Mouse (Mus musculus): ENCODE data around the gene Cd70.
"Not testable (repeated sequence)": the region's sequence is repeated elsewhere in the genome, so short reads cannot be mapped to it uniquely, and the experiment has no call there.

Cd70 gene

DNA sequence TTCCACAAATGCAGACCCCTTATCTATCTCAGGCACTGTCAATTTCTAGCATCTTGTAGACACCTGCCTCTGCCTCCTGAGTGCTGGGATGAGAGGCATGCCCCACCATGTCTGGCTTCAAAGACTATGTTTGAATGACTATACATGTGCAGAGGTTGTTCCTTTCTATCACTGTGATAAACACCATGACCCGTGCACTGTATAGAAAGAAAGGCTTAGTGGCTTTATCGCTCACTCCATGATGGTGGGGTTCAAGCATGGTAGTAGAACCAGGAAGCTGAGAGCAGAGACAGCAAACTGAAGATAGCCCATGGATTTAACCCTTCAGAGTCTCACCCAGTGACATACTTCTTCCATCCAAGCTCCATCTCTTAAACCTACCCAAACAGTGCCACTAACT is 14.9 kb downstream of the Cd70 start:
- DNase-seq (ENCODE audit: low spot score) = no peak

DNA sequence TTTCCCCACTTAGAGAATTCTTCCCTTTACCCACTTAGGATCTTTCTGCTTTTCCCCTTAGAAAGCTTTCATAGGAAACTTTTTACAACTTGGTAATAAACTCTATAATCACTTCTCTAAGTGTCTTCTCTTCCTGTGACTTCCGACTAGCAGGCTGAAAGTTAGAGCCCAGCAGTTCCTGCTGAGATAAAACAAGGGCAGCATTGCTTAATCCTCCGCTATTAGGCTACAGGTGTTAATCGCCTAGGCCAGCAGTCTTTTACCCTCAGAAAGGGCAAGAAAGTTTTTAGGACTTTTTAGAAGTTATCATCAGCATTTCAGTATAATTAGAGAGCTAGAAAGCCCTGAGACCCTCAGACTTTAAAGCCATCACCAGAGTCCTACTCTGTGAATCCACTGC is 15.6 kb downstream of the Cd70 start:
- not testable (repeated sequence) for DNase-seq (ENCODE audit: low spot score)

- no peak for DNase-seq (ENCODE audit: low spot score)
Observed at GRCm38 (mm10) chr17:57131793-57132192, 17.8 kb downstream of the Cd70 start.

DNA sequence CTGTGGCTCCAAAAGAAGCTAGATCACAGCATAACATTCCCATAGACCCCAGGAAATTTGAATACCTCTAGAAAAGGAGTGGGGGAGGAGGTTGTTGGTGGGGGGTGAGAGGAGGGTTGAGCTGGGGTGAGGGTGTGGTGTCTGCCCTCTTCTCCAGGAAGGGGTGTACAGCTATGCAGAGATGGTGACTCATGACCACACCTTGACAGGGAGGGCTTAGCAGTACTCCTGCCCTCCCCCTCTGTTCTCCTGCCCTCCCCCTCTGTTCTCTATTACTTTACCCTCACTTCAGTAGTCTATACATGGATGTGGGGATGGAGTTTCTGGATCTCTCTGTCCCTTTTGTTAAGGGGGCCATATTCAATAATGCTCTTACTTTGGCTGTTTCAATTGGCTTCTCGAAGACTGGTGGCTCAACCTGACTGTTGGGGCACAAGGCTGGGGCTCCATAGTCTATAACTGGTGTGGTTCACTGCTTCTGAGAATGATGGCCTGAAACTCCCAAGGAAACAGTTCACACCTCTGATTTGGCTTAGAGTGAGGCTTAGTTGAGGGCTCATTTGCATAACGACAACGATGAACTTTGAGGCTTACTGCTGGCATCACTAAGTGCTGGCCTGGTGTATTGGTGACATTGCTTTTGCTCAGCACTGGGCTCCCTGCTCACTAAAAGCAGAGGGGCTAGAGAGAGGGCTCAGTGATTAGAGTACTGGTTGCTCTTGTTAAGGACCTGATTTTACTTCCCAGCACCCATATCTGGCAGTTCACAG is 23.5 kb downstream of the Cd70 start:
- DNase-seq (ENCODE audit: low spot score) = no peak

DNA sequence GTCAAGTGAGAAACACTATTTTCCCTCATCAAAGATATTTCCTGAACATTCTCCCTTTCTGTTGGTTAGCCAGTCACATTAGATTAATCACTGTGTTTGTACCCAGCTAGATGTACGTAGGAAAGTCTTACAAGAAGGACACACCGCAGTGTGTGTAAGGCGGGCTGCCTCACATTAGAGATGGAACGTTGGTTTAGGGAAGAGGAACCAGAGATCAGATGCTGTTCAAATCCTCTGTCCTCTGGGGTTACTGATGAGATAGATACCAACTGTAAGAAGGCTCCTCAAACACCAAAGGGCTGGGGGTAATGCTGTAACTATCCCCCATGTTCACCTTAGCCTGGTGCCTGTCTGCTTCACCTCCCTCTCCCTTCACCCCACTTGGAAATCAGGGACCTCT is 24.8 kb downstream of the Cd70 start:
- DNase-seq (ENCODE audit: low spot score) = no peak

- no peak for DNase-seq (ENCODE audit: low spot score)
Observed at GRCm38 (mm10) chr17:57123192-57124118, 26.1 kb downstream of the Cd70 start.

- DNase-seq (ENCODE audit: low spot score) = no peak
Observed at GRCm38 (mm10) chr17:57121856-57122255, 27.7 kb downstream of the Cd70 start.

- DNase-seq (ENCODE audit: low spot score) = no peak
Observed at GRCm38 (mm10) chr17:57118524-57119349, 30.8 kb downstream of the Cd70 start.

DNA sequence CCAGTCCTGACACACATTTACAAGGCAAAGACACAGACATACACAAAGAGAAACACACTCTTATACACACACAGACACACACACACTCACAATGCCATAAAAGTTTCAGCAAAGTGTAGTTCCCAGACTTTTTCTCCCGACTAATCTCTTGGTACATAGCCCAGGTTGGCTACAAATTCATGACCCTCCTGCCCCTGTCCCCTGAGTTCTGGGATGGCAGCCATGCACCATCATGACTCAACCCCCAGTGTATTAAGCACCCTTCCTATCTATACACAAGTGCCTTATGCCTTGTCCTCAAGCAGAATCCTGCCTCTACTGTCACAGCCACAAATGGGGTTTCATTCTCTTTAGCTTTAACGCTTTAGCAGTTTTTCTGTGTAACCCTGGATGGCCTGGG is 32.8 kb downstream of the Cd70 start:
- no peak for DNase-seq (ENCODE audit: low spot score)

GRCm38 (mm10) chr17:57112768-57113474 is 36.7 kb downstream of the Cd70 start:
- DNase-seq (ENCODE audit: low spot score) = no peak

DNA sequence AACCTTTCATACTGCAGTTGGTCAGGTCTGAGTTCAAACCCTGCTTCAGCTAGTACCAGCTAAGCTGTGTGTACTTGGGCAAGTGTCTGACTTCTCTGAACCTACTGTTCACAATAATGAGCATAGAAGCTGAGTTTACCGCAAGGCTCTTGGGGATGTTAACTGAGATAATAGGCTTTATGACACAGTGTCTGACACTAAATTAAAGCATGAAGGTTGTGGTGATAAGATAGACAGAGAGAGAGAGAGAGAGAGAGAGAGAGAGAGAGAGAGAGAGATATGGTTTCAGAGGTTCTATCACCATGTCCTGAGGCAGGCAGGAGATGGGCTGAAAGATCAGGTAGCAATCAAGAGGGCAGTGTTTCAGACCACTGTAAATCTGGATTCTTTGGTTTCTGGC is 39.6 kb downstream of the Cd70 start:
- DNase-seq (ENCODE audit: low spot score) = no peak

DNA sequence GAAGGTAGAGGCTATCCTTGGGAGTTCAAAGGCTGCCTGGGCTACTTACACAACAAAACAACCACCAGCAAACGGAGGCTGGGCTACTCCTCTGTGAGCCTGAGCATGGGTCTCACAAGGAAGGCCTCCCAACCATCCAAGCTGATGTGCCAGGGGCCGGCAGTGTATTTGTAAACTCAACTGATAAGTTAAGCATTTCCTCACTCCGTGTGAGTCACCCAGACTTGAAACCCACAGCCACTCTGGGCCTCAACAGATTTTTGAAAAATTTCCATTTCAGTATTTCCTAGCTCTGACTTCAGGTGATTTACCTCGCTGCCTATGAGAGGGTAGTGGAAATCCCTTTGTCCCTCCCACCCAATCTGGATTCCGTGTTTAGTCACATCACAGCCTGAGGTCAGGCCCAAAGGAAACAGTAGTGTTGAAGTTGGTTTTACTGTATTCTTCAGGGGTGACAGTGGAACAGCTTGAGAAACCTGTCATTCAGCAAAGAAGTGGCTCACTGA is 40.9 kb downstream of the Cd70 start:
- no peak for DNase-seq (ENCODE audit: low spot score)

DNA sequence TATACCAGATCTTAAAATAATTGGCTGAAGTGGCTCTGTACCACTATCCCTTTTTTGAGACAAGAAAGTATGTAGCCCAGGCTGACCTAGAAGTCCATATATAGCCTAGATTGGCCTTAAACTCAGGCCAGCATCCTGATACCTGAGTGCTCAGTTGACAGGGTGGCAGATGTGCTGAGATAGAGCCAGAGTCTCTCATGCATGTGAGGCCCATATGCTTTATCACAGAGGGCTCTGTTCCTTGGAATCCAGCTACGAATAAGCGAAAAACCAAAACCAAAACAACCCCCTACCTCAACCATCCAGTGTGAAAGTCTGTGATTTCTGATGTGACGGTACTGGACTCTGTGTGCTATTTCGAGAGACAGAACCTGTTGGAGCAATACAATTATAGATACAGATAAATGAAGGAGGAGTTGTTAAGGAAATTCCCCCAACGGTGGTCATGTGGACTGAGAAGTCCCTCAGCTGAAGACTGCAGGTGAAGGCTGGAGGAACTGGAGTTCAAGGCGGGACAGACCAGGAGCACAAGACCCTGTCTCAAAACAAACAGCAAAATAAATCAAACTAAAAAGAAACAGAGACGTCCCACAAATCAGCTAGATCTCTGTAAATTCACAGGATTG is 41.4 kb downstream of the Cd70 start:
- DNase-seq (ENCODE audit: low spot score) = no peak

- no peak for DNase-seq (ENCODE audit: low spot score)
Observed at GRCm38 (mm10) chr17:57107064-57107463, 42.5 kb downstream of the Cd70 start.

DNA sequence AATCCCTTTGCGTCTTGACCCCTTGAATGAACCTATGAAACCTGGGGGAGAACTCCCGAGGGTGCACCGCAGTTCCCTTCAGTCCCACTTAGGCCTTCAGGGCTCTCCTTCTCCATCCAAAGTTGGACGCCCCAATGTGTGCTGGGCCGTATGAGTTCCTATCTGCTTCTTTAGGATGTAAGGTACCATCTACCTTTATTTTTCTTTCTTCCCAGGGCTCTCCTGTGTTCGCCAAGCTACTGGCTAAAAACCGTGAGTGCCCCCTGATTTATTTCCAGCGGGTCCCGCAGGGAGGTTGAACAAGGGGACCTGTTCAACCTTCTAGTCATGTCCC is 43.6 kb downstream of the Cd70 start:
- DNase-seq (ENCODE audit: low spot score) = no peak

GRCm38 (mm10) chr17:57105181-57106034 is 44.2 kb downstream of the Cd70 start, which contains the start of gene Tnfsf9:
Gene Tnfsf9, plus strand, starts transcription at chr17:57105325.
- no peak for DNase-seq (ENCODE audit: low spot score)

DNA sequence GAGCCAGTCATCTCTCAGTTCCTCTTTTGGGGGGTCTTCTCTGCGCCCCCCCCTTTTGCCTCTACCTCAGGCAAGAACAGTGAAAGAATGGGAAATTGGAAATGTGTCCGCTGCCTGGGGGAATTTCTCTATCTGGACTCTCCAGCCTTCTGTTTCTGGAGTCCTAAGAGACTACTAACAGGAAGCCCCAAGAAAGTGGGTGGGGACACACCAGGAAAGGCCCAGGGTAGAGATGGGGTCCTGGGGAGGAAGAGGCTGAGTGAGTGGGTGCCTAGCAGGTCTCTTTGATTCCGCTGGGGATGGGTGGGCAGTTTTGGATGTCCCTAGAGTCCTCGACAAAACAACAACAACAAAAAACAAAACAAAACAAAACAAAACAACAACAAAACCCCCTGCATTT is 45.1 kb downstream of the Cd70 start:
- DNase-seq (ENCODE audit: low spot score) = no peak

DNA sequence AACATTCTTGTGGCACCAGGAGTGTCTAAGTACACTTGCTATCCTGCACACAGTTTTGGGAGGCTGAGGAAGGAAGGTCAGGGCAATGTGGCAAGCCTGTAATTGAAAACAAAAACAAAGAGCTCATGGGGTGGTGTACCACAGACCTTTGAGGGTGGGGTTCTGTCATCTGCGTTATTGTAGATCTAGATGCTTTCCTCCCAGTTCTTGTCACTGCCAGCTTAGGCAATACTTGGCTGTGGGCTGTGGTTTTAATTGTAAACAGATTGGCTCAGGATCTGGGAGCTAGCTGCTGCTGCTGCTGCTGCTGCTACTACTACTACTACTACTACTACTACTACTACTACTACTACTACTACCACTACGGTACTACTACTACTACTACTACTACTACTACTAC is 47.3 kb downstream of the Cd70 start:
- DNase-seq (ENCODE audit: low spot score) = no peak

- DNase-seq (ENCODE audit: low spot score) = no peak
Observed at GRCm38 (mm10) chr17:57099629-57100325, 49.8 kb downstream of the Cd70 start.
